Mouse (Mus musculus) limb, embryonic 14.5 days (tissue): ENCODE data around the gene Ugt1a8. TPM values are rescaled to one million over a fixed set of nuclear protein-coding genes. Genes with fewer than 3 reads are reported as not detected.

ENCODE experiments used
- ATAC-seq: fragments of 200-750 bp; cut with Nextera tagmentation; 2 replicates; pipeline ENCODE4 v1.8.0; 2017; ENCODE audit warnings: low read depth, moderate number of reproducible peaks, moderate TSS enrichment; ENCODE audit not compliant: low FRiP score
- DNase-seq: peaks from one replicate; pipeline ENCODE4 v3.0.0-alpha.2; 2015; ENCODE audit warnings: low spot score
- H3K27ac ChIP-seq: fragments of 300-500 bp; sonication (generic); replicated peaks from 2 replicates; pipeline ENCODE4 v1.5.1; 2014; ENCODE audit warnings: low read depth, mild to moderate bottlenecking, low read length, moderate library complexity, mixed read lengths
- H3K27me3 ChIP-seq: fragments of 300-500 bp; sonication (generic); 2 replicates; pipeline ENCODE4 v1.6.1; 2014; ENCODE audit warnings: low read length, mixed read lengths; ENCODE audit not compliant: control insufficient read depth, insufficient read depth
- H3K36me3 ChIP-seq: fragments of 300-500 bp; sonication (generic); 2 replicates; pipeline ENCODE4 v1.6.1; 2014; ENCODE audit warnings: mild to moderate bottlenecking, low read length, moderate library complexity, mixed read lengths; ENCODE audit not compliant: control insufficient read depth, insufficient read depth
- H3K4me1 ChIP-seq: fragments of 300-500 bp; sonication (generic); 2 replicates; pipeline ENCODE4 v1.6.1; 2014; ENCODE audit warnings: antibody characterized with exemption, low read length, mixed read lengths; ENCODE audit not compliant: control insufficient read depth, insufficient read depth
- H3K4me2 ChIP-seq: fragments of 300-500 bp; sonication (generic); replicated peaks from 2 replicates; pipeline ENCODE4 v1.6.1; 2014; ENCODE audit warnings: low read depth, mild to moderate bottlenecking, low read length, moderate library complexity; ENCODE audit not compliant: severe bottlenecking
- H3K4me3 ChIP-seq: fragments of 300-500 bp; sonication (generic); replicated peaks from 2 replicates; pipeline ENCODE4 v1.5.1; 2014; ENCODE audit warnings: low read length
- H3K9ac ChIP-seq: fragments of 300-500 bp; sonication (generic); 2 replicates; pipeline ENCODE4 v1.6.1; 2014; ENCODE audit warnings: mild to moderate bottlenecking, low read depth, low read length, moderate library complexity; ENCODE audit not compliant: severe bottlenecking
- H3K9me3 ChIP-seq: fragments of 300-500 bp; sonication (generic); 2 replicates; pipeline ENCODE4 v1.6.1; 2016; ENCODE audit warnings: low read length; ENCODE audit not compliant: control insufficient read depth
- POLR2A ChIP-seq: fragments of 200-500 bp; IDR thresholded peaks from 2 replicates; pipeline ENCODE4 v1.8.0; 2012; ENCODE audit warnings: inconsistent platforms, mild to moderate bottlenecking, moderate library complexity, borderline replicate concordance; ENCODE audit not compliant: insufficient read depth, insufficient read length; ENCODE audit errors: extremely low read depth
- WGBS: fragments of 180-500 bp; shearing (Covaris S2); extraction: QIAGEN DNeasy Blood & Tissue Kit; methylation state at CpG from one replicate; pipeline ENCODE4 v1.1.7; 2014; 5-methylcytosine and 5-hydroxymethylcytosine counted together
- polyA plus RNA-seq, 2 experiments: library from polyadenylated mRNA; depleted of rRNA in 1 of 2; stranded (reverse) in 1 of 2; unstranded in 1 of 2; fragments of >200 nt; fragmentation: Nextera tagmentation in 1 of 2; extraction: Ambion mirVana in 1 of 2; gene quantifications; 2 replicates each; pipeline versions ENCODE4 v1.2.1 to v1.2.3; 2012 to 2014

The Ugt1a8 gene
- polyA plus RNA-seq, 2 experiments, result not detected

DNA sequence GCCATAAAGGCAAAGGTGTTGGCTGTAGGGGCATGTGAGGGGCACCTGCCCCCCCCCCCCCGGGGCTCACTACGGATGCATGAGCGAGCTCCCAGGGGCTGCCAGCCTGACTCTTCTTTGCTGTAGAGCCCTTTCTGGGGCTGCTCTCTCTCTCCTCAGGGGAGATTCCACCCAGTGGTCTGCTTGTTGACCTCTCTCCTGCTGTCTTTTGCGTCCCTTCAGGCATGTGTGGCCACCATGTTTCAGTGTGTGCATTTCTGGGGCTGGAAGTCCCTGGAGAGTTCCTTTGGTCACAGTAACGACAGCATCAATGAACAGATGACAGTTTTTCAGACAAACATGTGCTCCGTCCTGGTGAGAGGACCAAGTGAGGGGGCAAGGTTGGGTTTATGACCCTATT, 170.7 kb downstream of the Ugt1a8 start:
- Histone ChIP-seq H3K4me2 (no peak overlapping the region), H3K27me3 (no peaks in the 10 kb centered on the region), H3K4me1 (no peaks in the 10 kb centered on the region), H3K27ac (no peak overlapping the region), H3K36me3 (peaks cover 38% of the 10 kb centered on the region), H3K4me3 (no peak overlapping the region), H3K9ac (no peak overlapping the region), H3K9me3 (peaks cover 41% of the 10 kb centered on the region)
- no peak for DNase-seq
- WGBS, result 70% methylated on average over 6 of the region's 6 CpGs
- ATAC-seq, result no peak
- TF ChIP-seq POLR2A, result no peak

DNA sequence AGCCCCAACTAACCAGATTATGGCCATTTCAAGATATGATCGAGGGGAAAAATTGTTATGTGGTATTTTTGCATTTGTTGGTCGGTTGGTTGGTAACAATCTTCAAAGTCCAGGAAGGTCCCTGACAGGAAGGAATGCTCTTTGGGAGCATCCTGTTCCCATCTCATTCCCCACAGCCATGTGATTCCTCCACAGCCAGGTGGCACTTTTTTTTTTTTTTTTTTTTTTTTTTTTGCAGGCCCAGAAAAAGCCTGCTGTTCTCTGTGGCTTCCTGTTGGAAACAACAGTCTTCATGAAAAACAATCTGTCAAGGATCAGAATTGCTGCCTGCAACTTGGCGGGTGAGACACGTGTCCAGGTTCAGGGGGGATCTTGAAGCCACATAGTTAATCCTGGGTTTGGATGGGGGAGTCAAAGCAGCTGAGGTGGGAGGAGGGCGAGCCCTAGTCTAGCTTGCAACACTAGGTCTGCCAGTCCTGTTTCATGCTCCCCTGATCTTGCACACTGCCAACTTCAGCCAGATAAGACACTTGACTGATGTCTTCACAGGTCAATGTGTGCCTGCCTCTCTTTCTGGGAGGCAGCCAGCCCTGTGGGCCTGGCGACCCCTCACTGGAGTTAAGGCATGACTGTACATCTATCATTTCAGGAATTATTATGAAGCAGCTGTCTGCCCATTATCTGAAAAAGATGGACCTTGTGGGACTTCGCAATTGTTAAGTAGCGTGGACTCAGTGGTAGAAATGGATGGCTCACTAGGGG, 171.4 kb downstream of the Ugt1a8 start:
- H3K27me3 ChIP-seq, result no peaks in the 10 kb centered on the region
- peak; percentile 57 for DNase-seq
- no peaks in the 10 kb centered on the region for H3K4me1 ChIP-seq
- no peak for ATAC-seq
- no peak for TF ChIP-seq POLR2A
- no peak overlapping the region for H3K9ac ChIP-seq
- H3K27ac ChIP-seq, result no peak overlapping the region
- peaks cover 36% of the 10 kb centered on the region for H3K9me3 ChIP-seq
- H3K4me2 ChIP-seq, result no peak overlapping the region
- no peak overlapping the region for H3K4me3 ChIP-seq
- H3K36me3 ChIP-seq, result peaks cover 45% of the 10 kb centered on the region
- WGBS, result 75% methylated on average over 8 of the region's 8 CpGs

DNA sequence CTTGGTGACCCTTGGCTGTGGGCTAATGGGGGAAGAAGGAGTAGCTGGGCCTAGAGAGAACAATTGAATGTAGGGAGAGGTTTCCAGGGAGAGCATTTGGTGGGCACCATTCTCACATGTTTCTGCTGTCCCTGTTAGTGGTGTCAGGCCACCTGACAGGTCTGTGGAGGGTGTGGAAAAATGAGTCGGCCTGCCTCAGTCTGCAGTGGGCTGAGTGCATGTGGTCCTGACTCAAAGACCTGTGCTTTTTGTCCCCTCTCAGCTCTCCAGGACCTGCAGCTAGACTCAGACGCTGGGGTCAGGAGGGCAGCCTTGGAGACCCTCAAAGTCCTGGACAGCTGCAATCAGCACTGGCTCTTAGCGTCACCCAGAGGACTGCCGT, 172.0 kb downstream of the Ugt1a8 start:
- Histone ChIP-seq H3K4me2 (no peak overlapping the region), H3K27me3 (no peaks in the 10 kb centered on the region), H3K9ac (no peak overlapping the region), H3K36me3 (peaks cover 51% of the 10 kb centered on the region), H3K4me1 (no peaks in the 10 kb centered on the region), H3K9me3 (peaks cover 33% of the 10 kb centered on the region), H3K4me3 (no peak overlapping the region), H3K27ac (no peak overlapping the region)
- WGBS, result 76% methylated on average over 4 of the region's 4 CpGs
- no peak for DNase-seq
- no peak for TF ChIP-seq POLR2A
- no peak for ATAC-seq

DNA sequence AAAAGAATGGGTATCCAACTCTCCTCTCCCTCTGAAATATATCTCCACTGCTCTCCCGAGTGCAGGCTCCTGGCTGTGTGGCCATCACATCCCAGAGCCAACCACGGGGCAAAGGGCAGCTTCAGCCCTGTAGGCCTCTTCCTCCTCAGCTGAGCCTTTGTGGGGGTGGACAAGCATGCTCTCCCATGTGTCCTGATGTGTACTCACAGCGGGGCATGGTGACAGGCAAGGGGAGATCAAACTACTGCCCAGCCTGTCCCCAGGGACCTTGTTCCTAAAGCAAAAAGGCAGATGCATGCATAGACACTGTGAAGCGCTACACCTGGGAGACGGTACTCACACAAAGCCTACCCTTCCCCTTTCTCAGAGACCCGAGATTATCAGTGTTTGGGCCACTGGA, 172.5 kb downstream of the Ugt1a8 start:
- Histone ChIP-seq H3K4me1 (no peaks in the 10 kb centered on the region), H3K36me3 (peaks cover 56% of the 10 kb centered on the region), H3K4me3 (no peak overlapping the region), H3K9me3 (peaks cover 29% of the 10 kb centered on the region), H3K27ac (no peak overlapping the region), H3K4me2 (no peak overlapping the region), H3K27me3 (no peaks in the 10 kb centered on the region), H3K9ac (no peak overlapping the region)
- no peak for TF ChIP-seq POLR2A
- WGBS, result 80% methylated on average over 6 of the region's 6 CpGs
- DNase-seq (peak; percentile 58), ATAC-seq (no peak)

DNA sequence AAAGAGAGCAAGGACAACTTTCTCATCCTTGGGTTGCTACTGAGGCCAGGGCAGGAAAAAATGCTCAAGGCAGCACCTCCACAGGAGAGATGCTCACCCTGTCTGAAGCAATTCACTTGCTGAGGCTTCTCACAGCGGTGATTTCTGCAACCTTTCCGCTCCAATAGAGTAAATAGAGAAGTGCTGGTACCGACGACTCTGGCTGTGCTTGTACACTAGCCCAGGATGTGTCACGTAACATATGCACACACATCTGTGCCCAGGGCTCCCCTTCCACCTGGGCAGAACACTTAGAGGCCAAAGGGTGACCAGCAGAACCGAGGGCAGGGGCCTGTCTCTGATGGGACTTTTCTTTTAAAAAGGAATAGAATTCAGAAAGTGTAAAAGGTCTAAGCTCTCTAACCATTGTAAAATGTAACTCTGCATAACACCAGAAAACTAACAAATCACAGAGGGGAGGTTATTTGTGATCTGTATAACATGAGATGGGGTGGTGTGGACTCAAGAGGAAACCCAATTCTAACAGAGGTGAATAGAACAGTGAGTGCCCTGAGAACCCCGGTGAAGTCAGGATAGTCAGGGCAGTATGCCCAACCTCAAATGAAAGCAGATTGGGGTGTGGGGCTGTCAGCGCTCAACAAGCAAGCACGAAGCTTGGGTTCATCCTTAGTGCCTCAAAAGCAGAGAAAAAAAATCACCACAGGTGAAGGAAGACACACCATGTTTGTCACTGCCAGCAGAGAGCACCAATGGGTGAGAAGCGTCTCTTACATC, 173.2 kb downstream of the Ugt1a8 start:
- DNase-seq (no peak), ATAC-seq (no peak)
- 84% methylated on average over 10 of the region's 10 CpGs for WGBS
- no peaks in the 10 kb centered on the region for H3K27me3 ChIP-seq
- H3K27ac ChIP-seq, result no peak overlapping the region
- no peak overlapping the region for H3K4me2 ChIP-seq
- no peak overlapping the region for H3K9ac ChIP-seq
- no peak overlapping the region for H3K4me3 ChIP-seq
- H3K4me1 ChIP-seq, result no peaks in the 10 kb centered on the region
- H3K36me3 ChIP-seq, result peaks cover 63% of the 10 kb centered on the region
- TF ChIP-seq POLR2A, result no peak
- H3K9me3 ChIP-seq, result peaks cover 23% of the 10 kb centered on the region
